Mouse (Mus musculus): ENCODE results near the gene Ccdc172.

Gene Ccdc172

DNA sequence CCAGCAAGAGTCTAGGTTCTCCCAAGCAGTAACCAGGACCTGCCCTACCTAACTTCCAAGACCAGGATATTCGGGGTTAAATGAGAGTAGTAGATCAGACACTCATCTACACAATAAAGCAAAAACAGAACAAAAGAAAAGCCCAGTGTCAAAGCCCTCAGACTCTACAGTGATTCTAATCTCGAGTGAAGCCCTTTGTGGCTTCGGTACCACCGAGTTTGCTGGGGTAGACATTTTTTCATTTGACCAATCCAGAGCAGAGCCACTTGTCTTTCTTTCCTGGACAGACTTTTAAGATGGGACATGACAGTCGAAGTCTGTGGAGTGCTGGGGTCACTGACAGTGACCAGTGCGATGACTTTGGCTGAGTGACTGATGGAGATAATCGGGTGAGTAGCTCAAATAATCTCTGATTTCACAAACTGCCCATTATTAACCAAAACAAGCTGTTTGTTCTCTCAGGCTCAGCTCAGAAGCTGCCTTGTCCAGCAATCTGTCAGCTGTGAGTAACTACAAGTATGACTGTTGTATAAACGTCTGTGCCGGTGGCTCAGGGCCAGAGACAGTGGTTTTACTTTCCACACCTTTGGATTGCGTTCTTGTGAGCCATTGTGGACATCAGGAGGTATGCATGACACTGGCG is 60.8 kb downstream of the Ccdc172 start:
- DNase-seq (ENCODE audit: low spot score), result no peak

GRCm38 (mm10) chr19:58573072-58573438 is 61.3 kb downstream of the Ccdc172 start:
- DNase-seq (ENCODE audit: low spot score), result no peak

- DNase-seq (ENCODE audit: low spot score), result no peak
These were observed 70.2 kb downstream of the Ccdc172 start for GRCm38 (mm10) chr19:58582018-58582417.

DNA sequence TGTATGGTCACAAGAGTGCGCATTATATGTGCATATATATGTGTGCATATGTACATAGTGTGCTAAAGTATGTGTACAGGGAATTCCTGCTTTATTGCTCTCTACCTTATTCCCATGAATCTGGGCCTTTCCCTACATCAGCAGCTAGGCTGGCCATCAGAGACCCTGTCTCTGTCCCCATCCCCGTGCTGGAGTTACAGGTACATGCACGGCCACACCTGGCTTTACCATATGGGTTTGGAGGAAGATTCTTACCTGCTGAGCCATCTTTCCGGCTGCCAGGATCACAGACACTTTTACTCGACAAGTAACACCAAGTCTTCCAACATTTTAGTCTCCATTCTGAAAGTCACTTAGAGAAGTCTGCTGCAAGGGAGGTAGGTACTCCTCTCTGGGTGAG is 71.2 kb downstream of the Ccdc172 start:
- DNase-seq (ENCODE audit: low spot score), result no peak

- no peak for DNase-seq (ENCODE audit: low spot score)
These were observed 74.3 kb downstream of the Ccdc172 start for GRCm38 (mm10) chr19:58586046-58586445.

DNA sequence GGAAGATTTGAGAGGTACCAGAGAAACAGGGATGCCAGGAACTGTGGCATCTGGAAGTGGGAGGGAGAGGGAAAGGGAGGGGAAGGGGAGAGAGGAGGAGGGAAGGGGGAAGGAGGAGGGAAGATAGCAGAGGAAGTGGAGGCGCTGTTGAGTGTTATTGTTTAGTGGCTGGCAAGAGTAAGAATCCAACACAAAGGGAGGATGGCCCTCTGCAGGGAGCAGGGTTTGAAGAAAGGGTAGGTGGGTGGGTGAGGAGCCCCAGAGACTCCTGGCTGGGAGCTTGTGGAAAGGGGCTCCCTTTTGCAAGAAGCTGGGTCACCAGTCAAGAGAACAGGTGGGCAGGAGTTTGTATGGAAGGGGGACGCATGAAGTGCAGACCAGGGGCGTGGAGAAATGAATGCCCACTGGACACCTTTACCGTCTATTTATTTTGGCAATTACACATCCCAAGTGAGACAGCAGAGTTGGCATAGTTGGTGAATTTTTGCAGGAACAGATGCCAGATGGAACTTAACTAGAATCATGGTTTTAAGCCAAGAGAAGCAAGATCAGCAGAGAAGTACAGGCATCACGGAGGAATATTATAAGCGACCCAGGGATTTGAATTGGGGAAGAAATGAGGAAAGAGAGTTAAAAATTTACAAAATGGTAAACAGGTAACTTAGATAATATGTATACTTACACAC is 78.6 kb downstream of the Ccdc172 start:
- no peak for DNase-seq (ENCODE audit: low spot score)

- DNase-seq (ENCODE audit: low spot score), result no peak
These were observed 88.6 kb downstream of the Ccdc172 start for GRCm38 (mm10) chr19:58600381-58600780.
